Mouse (Mus musculus) T-cell, adult 2 months (primary cell): Measurements from ENCODE around the gene Ptcra.

Experiments
- DNase-seq: peaks from one replicate; pipeline ENCODE4 v3.0.0; 2022; ENCODE audit warnings: low spot score

The Ptcra gene

DNA sequence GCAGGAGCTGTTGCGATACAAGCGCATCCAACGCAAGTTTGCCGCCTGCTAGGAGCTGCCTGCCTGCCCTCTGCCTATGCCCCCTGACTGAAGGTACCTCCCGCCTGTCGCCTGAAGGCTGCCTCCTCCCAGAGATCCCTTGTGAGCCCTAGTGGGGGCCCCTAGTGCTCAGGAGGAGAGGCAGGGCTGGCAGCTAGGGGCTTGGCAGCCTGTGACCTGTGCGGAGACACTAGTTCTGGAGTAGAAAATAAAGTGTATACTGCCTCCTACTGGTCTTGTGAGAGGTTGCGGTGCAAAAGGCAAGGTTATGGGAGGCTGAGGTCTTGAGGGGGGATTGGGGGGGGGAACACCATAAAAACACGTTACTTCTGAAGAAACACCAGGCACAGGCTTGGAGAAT lies 38.2 kb downstream of the Ptcra start:
- peak; percentile 54 for DNase-seq

DNA sequence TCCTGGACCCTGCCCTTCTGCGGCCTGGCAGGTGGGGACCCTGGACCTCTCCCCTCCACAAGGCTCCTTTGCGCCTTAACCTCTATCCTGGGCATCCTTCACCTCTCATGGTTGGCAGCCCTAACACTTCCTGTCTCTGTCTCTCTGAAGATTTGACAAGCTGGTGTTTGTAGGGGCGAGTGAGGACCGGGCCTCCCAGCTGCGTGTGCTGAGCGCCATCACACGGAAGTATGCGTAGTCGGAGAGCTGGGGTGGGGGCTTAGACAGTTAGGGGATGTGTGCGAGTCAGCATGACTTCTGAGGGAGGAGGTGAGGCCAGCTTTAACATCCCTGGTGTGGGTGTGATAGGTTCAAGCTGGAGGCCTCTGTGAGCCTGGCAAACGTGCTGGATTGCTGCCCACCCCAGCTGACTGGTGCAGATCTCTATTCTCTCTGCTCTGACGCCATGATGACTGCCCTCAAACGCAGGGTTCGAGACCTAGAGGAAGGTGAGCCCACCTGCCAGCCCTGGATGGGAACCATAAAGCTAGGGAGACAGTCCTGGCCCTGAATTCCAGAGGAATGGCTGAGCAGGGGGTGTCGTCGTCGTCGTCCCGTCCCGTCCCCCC lies 38.9 kb downstream of the Ptcra start:
- DNase-seq: no peak

DNA sequence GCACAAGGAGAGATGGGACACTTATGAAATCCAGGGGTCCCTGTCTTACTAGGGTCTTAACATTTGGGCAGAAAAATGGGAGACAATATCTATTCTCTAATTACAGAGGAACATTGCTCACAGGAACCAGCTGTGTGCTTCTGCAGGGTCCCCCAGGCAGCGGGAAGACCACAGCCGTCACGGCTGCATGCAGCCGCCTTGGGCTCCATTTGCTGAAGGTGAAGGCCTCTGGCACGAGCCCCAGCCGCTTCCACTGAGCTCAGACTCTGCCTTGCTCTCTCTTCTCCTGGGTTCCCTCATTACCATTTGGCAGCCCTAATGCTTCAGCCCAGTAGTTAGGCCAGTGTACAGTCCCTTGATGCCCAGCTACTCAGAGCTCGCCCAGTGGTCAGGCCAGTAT lies 42.4 kb downstream of the Ptcra start:
- no peak for DNase-seq

DNA sequence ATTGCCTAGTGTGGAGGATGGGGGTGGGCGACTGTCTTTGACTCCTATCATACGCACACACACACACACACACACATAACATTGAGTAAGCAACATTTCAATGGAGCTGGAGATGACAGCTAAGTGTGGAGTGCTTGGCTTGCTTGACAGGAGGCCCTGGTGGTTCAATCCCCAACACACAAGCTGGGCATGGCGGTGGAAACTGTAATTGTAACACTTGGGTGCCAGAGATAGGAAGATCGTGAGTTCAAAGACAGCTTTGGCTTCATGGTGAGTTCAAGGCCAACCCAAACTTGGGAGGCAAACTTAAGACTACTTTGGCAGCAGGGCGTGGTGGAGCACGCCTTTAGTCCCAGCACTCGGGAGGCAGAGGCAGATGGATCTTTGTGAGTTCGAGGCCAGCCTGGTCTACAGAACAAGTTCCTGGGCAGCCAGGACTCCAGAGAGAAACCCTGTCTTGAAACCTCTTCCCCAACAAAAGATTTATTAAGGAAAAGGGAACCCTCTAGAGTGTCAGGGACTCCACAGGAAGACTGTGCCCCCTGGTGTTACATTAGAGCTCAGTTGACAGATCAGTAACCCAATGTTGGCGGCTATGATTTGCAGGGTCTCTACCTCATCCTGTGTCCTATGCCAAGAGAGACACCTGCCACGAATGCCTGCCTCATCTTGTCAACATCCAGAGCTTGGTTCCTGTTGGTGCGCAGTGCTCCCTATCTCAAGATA lies 48.6 kb downstream of the Ptcra start:
- no peak for DNase-seq

DNA sequence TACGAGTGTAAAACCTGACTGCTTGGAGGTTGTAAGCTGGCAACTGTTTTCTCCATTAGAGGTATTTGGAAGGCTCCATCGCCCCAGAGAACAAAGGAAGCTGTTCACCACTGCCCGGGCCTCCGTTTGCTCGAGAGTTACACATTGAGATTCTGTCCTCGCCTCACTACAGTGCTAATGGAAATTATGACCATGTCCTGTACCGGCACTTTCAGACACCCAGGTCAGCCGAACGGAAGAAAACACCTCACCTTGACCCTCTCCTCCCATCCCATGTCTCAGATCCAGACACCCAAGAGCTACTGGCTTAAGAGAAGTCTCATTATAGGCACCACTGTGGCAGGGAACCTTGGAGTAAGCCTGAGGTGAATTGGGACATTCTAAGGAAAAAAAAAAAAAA lies 49.7 kb downstream of the Ptcra start:
- no peak for DNase-seq

DNA sequence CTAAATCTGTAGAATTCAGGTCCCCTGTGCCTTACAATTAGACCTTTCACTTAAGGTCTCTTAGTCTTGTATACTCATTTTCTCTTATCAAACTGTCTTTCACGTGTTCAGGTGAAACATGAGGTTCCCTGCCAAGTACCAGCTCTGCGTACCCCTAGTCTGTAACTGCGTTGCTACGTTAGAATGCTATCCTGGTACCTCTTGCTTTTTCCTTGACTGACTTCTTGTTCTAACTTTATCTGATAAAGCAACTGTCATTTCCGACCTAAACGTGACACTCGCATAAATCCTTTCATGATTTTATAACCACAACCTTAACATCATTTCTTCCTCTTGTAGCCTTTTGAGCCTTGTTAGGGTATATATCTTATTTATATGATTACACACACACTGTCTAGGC lies 51.1 kb downstream of the Ptcra start:
- no peak for DNase-seq

DNA sequence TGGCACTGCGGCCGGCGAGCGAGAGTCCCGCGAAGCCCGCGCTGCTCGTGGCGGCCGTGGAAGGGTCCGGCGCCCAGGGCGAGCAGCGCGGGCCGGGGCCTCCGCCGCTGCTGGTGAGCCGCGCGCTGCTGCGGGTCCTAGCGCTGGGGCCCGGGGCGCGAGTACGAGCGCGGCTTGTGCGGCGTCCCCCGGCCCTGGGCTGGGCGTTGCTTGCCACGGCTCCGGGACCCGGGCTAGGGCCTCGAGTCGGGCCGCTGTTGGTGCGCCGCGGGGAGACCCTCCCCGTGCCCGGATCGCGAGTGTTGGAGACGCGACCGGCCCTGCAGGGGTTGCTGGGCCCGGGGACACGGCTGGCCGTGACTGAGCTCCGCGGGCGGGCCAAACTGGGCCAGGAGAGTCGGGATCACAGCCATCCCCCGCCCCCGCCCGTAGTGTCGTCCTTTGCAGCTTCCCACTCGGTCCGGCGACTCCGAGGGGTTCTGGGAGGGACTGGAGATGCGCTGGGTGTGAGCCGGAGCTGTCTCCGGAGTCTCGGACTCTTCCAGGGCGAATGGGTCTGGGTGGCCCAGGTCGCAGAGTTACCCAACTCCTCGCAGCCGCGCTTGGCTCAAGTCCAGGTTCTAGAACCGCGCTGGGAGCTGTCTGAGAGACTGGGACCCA lies 51.8 kb downstream of the Ptcra start:
- DNase-seq: no peak

DNA sequence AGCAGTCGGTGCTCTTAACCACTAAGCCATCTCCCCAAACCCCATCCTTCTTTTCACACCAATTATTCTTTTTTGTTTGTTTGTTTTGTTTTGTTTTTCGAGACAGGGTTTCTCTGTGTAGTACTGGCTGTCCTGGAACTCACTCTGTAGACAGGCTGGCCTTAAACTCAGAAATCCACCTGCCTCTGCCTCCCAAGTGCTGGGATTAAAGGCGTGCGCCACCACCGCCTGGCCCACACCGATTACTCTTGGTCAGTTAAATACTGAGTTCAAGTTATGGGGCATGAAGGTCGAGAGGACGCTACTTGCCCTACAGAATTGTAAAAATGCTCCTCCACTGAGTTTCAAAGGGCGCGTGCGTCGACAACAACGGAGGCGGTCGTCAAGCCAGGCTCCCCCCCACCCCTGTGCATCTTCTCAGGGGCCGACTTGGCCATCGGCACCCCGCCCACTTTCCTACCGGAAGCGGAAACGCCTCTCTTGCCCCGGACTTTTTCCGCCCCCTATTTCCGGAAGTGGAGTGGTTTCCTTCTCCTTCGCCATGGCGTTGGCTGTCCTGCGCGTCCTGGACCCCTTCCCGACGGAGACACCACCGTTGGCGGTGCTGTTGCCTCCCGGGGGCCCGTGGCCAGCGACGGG lies 52.4 kb downstream of the Ptcra start, which contains the start of gene Pex6:
Pex6 (plus strand) TSS at position 505 of the 639 bp plus-strand sequence.
- DNase-seq: peak; percentile 91

DNA sequence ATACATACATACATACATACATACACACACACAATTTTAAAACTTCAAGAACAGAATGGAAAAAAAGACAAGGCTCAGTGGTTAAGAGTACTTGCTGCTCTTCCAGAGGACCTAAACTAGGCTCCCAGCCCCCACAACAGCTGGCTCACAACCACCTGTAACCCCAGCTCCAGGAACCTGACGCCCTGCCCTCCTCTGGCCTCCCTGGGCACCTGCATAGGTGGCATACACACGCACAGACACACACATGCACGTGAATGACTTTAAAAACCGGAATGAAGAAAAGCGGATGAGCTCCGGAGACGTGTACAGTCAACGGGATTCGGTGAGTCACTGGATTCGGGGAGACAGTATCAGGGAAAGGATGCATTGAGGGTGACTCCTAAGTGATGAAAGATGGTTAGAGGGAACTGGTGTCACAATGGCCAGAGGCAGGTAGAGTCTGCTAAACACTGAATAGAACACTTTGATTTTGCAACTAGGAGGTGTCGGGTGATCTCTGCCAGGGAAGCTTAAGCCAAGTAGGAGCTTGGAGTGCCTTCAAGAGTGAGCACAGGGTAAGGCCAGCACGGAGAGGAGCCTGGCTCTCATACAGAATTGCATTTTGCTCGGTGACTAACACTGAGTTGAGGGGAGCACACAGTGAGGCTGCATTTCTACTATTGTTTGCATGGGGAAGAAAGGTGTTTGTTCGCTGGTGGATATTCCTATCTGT lies 57.0 kb downstream of the Ptcra start:
- no peak for DNase-seq
